Mouse (Mus musculus) forebrain, embryonic 10.5 days (tissue): ENCODE results near the gene Idh1. TPM values are rescaled to one million over a fixed set of nuclear protein-coding genes. Genes with fewer than 3 reads are reported as not detected.
A peak's percentile ranks its signal among the peaks of the same experiment; 100 is the strongest.

Experiments used
- DNase-seq: peaks from one replicate; pipeline ENCODE4 v3.0.0-alpha.2; 2017; ENCODE audit warnings: low spot score; ENCODE audit errors: extremely low spot score
- H3K27ac ChIP-seq: fragments of 300-500 bp; sonication (generic); 2 replicates; pipeline ENCODE4 v1.5.1; 2016; ENCODE audit warnings: mild to moderate bottlenecking
- H3K27me3 ChIP-seq: fragments of 300-500 bp; sonication (generic); 2 replicates; pipeline ENCODE4 v1.6.1; 2016; ENCODE audit warnings: mild to moderate bottlenecking; ENCODE audit not compliant: poor library complexity, severe bottlenecking
- H3K36me3 ChIP-seq: fragments of 300-500 bp; sonication (generic); replicated peaks from 2 replicates; pipeline ENCODE4 v1.6.1; 2016; ENCODE audit warnings: mild to moderate bottlenecking, moderate library complexity
- H3K4me1 ChIP-seq: fragments of 300-500 bp; sonication (generic); 2 replicates; pipeline ENCODE4 v1.6.1; 2016
- H3K4me3 ChIP-seq: fragments of 300-500 bp; sonication (generic); 2 replicates; pipeline ENCODE4 v1.5.1; 2016; ENCODE audit warnings: mild to moderate bottlenecking, moderate library complexity
- H3K9me3 ChIP-seq: fragments of 300-500 bp; sonication (generic); 2 replicates; pipeline ENCODE4 v1.6.1; 2016; ENCODE audit warnings: mild to moderate bottlenecking, moderate library complexity
- WGBS: fragments of 180-500 bp; shearing (Covaris S2); methylation state at CpG from one replicate; pipeline ENCODE4 v1.1.7; 2016; 5-methylcytosine and 5-hydroxymethylcytosine counted together
- polyA plus RNA-seq: library from polyadenylated mRNA; unstranded; fragments of >200 nt; fragmentation: Nextera tagmentation; extraction: Ambion mirVana; gene quantifications from 2 replicates; pipeline ENCODE4 v1.2.1, GENCODE M21; 2016

The Idh1 gene
- polyA plus RNA-seq, 1 experiment from 2014 or later: 249 TPM

DNA sequence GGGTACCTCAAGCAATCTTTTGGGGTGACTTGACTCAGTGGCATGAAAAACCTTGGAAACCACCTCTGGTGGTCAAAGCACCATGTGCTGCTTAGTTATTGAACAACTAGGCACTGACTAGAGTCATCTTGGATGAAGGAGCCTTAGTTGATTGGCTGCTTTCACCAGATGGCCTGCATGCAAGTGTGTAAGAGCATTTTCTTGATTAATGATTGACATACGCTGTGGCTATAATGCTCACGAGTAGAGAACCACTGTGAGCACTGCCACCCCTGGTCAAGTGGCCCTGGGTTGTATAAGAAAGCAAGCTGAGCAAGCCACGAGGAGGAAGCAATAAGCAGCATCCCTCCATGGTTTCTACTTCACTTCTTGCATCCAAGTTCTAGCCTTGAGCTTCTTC, 56.1 kb downstream of the Idh1 start:
- 88% methylated on average over 3 of the region's 3 CpGs for whole genome bisulfite sequencing
- Histone ChIP-seq H3K27me3 (no peaks in the 10 kb centered on the region), H3K36me3 (no peaks in the 10 kb centered on the region), H3K27ac (no peak overlapping the region), H3K4me3 (no peak overlapping the region), H3K4me1 (no peaks in the 10 kb centered on the region), H3K9me3 (no peaks in the 10 kb centered on the region)
- DNase-seq: no peak

DNA sequence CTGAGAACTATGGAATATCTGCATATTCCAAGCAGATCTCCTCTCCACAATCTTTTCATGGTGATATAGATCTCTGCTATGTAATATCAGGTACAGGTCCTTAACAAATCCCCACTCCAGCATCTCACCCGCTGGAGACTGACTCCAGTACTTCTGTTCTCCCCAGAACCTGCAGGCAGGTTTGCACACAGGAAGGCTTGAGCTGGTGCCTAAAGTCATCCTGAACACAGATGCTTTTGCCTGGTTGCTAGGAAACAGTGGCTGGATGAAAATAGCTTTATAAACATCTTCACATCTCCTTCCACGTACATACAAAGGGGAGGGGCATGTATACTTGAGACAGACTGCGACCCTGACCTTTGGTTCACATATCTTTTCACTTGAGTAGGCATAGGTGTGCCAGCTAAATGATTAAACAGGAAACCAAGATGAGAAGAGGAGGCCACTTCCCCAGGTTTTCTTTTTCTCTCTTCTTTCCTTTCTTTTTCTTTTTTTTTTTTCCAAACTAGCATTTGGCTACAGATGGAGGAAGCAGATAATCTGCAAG, 56.6 kb downstream of the Idh1 start:
- H3K9me3 ChIP-seq: no peaks in the 10 kb centered on the region
- no peak for DNase-seq
- 89% methylated on average over 3 of the region's 3 CpGs for WGBS
- no peak overlapping the region for H3K27ac ChIP-seq
- H3K4me1 ChIP-seq: no peaks in the 10 kb centered on the region
- H3K36me3 ChIP-seq: no peaks in the 10 kb centered on the region
- H3K4me3 ChIP-seq: no peak overlapping the region
- no peaks in the 10 kb centered on the region for H3K27me3 ChIP-seq

DNA sequence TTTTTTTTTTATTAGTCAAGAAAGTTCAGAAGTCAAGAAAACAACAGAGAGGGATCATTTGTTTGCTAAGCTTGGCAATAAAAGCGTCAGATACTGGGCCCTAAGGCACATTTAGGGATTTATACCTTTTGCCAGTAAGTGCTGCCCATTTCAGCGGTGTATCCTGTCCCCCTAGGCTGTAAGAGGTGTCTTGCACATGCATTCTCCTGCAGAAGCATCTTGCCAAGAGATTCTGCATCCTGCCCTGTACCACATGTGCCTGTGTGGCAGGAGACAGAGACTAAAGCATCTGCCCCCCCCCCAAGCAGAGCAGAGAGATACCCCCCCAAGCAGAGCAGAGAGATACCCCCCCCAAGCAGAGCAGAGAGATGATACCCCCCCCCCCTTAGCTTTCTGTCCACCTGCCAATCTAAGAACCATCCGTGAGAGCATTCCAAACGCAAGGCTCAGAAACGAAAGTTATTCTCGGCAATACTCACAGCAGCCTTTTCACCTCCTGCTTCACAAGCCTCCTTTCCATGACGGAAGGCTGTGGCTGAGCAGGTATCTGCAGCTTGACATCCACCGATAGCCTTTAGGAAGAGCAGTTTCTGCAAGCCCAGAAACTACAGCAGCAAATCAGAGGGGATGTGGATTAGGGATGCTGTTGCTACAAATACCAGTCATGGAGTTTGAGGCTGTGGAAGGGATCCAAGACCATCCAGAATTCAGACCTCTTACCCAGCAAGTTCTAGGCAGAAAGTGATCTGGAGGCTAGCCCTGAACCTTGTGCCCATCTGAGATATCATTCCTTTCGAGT, 63.5 kb downstream of the Idh1 start, which contains the start of gene D630023F18Rik:
Gene D630023F18Rik (minus strand): TSS at position 641 of the 799 bp plus-strand sequence.
- Histone ChIP-seq H3K27ac (no peak within 1 kb of the TSS), H3K9me3 (no peaks in the 10 kb centered on the region), H3K4me3 (peak within 1 kb of the TSS; percentile 36), H3K27me3 (no peaks in the 10 kb centered on the region), H3K4me1 (peaks cover 5% of the 10 kb centered on the region; the same call in 1 of the 2 replicates), H3K36me3 (no peaks in the 10 kb centered on the region)
- no peak for DNase-seq
- WGBS: 26% methylated on average over 9 of the region's 9 CpGs

DNA sequence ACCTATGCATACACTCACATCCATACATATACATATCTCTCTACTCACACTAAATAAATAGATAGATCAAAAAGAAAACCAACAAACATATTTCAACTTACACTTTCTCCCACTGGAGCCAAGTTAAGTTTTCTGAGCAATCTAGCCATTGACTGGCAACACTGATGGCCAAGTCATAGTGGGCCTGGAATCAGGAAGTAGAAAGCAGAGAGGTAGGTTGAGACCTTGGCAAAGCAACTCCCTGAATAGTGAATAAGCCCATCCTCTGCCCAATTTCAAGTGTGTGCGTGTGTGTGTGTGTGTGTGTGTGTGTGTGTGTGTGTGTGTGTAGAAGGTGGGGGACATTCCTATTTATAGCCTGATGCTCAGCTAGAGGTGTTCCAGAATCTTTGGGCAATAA, 66.9 kb downstream of the Idh1 start, which contains the start of gene Gm28845:
Gene Gm28845 (minus strand): TSS at position 121 of the 400 bp plus-strand sequence.
- Histone ChIP-seq H3K9me3 (no peaks in the 10 kb centered on the region), H3K4me3 (no peak within 1 kb of the TSS)
- WGBS: 81% methylated on average over 1 of the region's 1 CpGs

DNA sequence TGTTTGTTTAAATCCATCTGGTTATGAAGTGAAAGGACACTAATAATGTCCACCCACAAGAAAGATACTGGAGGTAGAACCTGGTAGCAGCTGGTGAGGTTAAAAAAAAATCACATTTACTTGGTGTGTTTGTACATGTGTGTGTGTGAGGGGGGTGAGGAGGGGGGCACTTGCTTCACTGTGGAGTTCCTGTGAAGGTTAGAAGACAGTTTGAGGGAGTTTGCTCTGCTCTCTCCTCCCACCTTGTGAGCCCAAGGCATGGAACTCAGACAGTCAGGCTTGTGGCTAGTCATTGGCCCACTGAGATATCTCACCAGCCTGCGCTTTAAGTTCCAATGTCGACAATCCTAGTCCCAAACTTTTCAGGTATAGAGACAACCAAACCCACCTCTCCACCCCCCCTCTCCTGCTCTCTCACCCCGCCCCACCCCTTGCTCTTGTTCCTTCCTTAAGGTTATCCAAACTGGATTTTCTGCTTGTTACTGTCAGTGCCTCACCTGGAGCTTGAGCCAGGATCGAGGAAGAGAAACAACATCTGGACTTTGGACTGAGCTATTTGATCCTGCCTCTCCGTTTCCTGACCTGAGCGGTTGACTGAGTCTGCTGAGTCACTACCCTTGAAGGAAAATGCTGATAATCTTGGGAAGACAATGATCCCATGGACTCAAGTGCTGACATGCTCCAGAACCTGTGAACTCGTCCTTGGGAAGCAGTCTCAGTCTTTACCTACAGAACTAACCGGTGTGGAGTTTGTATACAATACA, 68.0 kb downstream of the Idh1 start:
- no peaks in the 10 kb centered on the region for H3K36me3 ChIP-seq
- H3K27me3 ChIP-seq: no peaks in the 10 kb centered on the region
- DNase-seq: no peak
- H3K4me3 ChIP-seq: no peak overlapping the region
- peaks cover 5% of the 10 kb centered on the region; the same call in 1 of the 2 replicates for H3K4me1 ChIP-seq
- no peaks in the 10 kb centered on the region for H3K9me3 ChIP-seq
- 79% methylated on average over 8 of the region's 8 CpGs for WGBS
- H3K27ac ChIP-seq: no peak overlapping the region

More for the DNA sequence above, 66.9 kb downstream of the Idh1 start, which contains the start of gene Gm28845:
- no peaks in the 10 kb centered on the region for H3K27me3 ChIP-seq
- peaks cover 5% of the 10 kb centered on the region; the same call in 1 of the 2 replicates for H3K4me1 ChIP-seq
- DNase-seq: no peak
- no peaks in the 10 kb centered on the region for H3K36me3 ChIP-seq
- no peak within 1 kb of the TSS for H3K27ac ChIP-seq

DNA sequence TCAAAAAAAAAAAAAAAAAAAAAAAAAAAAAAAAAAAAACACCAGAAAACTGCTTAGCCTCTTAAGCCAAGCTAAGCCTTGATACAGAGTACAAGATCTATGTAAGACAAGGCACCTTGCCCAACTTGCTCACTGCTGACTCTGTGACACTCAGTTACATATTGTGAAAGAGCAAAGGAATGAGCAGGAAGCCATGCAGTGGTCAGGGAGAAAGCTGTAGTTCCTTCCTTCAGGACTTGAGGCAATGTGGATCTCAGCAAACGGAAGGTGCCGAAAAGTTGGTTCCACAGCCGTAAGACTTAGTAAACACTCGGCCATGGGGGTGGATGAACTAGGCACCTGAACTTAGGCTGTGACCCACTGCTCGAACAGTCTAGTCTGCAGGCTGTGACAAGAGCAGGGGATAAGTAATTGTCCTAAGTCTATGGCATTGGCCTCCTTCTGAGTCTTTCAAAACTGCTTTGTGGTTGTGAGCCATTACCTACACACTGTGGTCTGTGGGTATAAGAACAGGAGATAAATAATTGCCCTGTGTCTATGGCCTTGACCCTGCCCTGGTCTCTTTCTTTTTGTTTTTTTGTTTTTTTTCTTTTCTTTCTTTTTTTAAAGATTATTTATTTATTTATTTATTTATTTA, 72.6 kb downstream of the Idh1 start:
- 94% methylated on average over 5 of the region's 5 CpGs for WGBS

DNA sequence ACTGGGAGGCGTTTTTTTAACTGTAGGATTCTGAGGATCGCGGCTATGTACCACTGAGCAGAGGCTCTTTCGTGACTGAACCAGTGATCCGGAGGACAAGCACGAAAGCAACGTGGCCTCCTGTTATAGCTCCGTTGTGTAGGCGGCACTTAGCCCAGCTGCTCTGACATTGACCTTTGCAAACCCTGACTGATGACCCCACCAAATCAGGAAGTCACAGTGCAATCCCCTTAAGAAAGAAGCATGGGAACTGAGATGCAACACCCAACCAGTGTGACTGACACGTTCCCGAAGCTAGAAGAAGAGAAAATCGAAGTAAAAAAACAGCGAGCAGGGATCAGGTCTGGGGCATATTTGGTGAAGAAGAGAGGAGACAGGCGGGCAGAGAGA, 73.5 kb downstream of the Idh1 start:
- no peak for DNase-seq
- WGBS: 68% methylated on average over 14 of the region's 14 CpGs
- Histone ChIP-seq H3K36me3 (no peaks in the 10 kb centered on the region), H3K4me1 (peaks cover 10% of the 10 kb centered on the region), H3K4me3 (no peak overlapping the region), H3K27me3 (no peaks in the 10 kb centered on the region), H3K9me3 (no peaks in the 10 kb centered on the region), H3K27ac (no peak overlapping the region)

More for the DNA sequence above, 72.6 kb downstream of the Idh1 start:
- H3K27me3 ChIP-seq: no peaks in the 10 kb centered on the region
- no peak overlapping the region for H3K27ac ChIP-seq
- no peak overlapping the region for H3K4me3 ChIP-seq
- H3K4me1 ChIP-seq: peaks cover 10% of the 10 kb centered on the region
- no peak for DNase-seq
- no peaks in the 10 kb centered on the region for H3K9me3 ChIP-seq
- H3K36me3 ChIP-seq: no peaks in the 10 kb centered on the region

DNA sequence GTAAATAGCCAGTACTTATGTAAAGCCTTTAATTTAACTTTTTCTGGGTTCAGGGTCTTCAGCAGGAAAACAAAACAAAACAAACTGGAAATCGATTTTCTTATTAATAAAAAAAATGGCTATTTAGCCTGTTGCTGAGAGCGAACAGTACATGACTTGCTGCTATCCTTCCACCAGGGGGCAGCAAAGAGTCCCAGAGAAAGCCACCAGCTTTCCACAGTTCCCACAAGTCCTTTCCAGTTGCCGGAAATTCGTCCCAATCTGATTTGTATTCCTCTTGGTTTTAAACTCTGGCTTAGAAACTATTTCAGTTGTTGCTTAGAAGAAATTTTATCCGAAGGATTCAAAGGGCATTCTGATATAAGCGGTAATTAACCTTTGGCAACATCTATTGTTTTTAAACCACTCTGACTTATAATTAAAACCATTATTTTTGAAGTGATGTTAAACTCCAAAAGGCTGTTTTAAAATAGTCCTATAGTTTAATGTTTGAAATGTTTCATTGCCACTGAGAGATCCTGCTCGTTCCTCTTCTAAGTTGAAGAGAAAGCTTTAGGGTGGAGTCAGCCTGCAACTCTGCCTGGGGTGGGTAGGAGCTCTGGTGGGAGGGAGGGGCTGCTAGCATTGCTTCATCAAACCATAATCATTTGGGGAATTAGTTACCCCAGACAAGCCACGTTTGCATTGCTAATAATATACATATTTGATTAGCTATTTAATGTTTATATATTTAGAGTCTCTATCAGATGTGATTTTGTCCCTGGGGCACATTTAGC, 74.1 kb downstream of the Idh1 start:
- Histone ChIP-seq H3K9me3 (no peaks in the 10 kb centered on the region), H3K4me3 (peak overlapping the region; percentile 24), H3K4me1 (peaks cover 10% of the 10 kb centered on the region), H3K27me3 (no peaks in the 10 kb centered on the region), H3K36me3 (no peaks in the 10 kb centered on the region), H3K27ac (no peak overlapping the region)
- 20% methylated on average over 8 of the region's 8 CpGs for WGBS
- DNase-seq: peak; percentile 80

DNA sequence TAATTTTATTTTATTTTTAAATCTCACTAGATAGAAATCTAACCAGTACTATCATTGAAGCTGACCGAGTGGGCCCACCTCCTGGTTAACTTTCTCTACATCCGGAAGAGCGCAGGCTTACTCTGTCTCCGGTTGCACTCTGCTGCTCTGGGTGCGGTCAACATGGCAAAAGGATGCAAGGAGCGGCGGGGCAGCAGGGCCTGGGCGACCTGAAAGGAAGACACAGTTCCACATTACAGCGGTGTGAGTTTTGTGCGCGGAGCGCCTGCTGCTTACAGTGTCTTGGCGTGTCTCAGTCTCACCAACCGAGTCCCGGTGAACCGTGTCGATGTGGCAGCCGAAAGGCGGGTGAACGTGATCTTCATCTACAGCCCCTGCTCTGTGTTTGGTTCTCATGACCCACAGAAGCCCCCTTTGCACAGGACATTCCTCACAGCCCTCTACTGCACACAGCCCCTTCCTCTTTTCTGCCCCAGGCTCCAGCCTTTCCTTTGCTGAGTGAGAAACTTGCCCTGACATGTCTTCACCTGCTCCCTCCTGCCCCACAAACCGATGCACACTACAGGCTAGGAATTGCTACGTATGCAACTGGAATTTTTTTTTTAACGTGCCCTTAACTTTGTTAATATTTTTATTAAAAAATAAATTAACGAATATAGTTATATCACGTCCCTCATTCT, 76.4 kb downstream of the Idh1 start:
- Histone ChIP-seq H3K4me1 (peaks cover 10% of the 10 kb centered on the region), H3K27ac (no peak overlapping the region), H3K36me3 (no peaks in the 10 kb centered on the region), H3K9me3 (no peaks in the 10 kb centered on the region), H3K4me3 (no peak overlapping the region), H3K27me3 (no peaks in the 10 kb centered on the region)
- WGBS: 79% methylated on average over 25 of the region's 25 CpGs
- no peak for DNase-seq

DNA sequence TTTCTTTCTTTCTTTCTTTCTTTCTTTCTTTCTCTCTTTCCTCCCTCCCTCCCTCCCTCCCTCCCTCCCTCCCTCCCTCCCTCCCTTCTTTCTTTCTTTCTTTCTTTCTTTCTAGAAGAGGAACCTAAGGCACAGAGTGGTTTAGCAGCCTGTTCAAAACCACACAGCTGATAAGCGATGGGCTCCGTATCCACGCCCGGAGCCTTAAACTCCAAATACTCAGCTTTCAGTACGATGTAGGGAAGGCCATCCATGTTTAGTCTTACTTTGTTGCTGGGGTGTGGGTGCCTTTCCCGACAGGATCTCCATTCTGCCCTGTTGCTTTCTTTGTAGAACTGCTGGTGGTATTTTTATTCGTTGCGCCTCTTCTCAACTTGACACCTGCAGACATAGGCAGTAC, 77.1 kb downstream of the Idh1 start:
- no peak for DNase-seq
- H3K4me1 ChIP-seq: peaks cover 10% of the 10 kb centered on the region
- H3K36me3 ChIP-seq: no peaks in the 10 kb centered on the region
- WGBS: 89% methylated on average over 8 of the region's 8 CpGs
- no peaks in the 10 kb centered on the region for H3K27me3 ChIP-seq
- H3K9me3 ChIP-seq: no peaks in the 10 kb centered on the region
- H3K27ac ChIP-seq: no peak overlapping the region
- H3K4me3 ChIP-seq: no peak overlapping the region
